In the genomic region with DNA sequence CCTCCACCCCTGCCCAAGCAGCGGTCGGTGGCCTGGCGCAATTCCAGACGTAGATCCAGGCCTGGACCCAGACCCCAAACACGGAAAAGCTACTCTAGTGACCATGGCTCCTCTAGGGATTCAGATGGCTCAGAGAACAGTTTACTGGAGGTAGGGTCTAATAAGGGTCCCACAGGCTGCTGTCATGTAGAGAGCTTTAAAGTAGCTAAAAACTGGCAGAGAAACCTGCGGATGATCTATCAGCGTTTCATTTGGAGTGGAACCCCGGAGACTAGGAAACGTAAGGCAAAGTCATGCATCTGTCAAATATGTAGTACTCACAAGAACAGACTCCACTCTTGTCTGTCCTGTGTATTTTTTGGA, we compare ENCODE assay signal across 8 mouse cellular contexts. TPM values are rescaled to one million over a fixed set of nuclear protein-coding genes. Genes with fewer than 3 reads are reported as not detected.
DNase-seq lines count a peak whose midpoint lies in the region; ATAC-seq and TF ChIP-seq lines count a peak whose summit lies in the region.

No protein-coding gene starts in this region.

- peak overlapping the region; percentile 53 for H3K4me3 ChIP-seq in lung, embryonic 15.5 days
- no peak overlapping the region for H3K4me3 ChIP-seq in lung, adult 2 months (replicated peaks; ENCODE audit: extremely low read depth, low read depth, low read length)
- peak overlapping the region; percentile 54 for H3K4me3 ChIP-seq in forebrain, embryonic 11.5 days (ENCODE audit: low read depth, low read length)
- peak overlapping the region; percentile 52 for H3K4me3 ChIP-seq in intestine, postnatal 0 days (ENCODE audit: low read depth, low read length)
- peak overlapping the region; percentile 48 for H3K4me3 ChIP-seq in neural tube, embryonic 14.5 days (ENCODE audit: low read depth, low read length)

- no peak overlapping the region for H3K27ac ChIP-seq in lung, embryonic 15.5 days
- no peak overlapping the region for H3K27ac ChIP-seq in forebrain, embryonic 11.5 days (ENCODE audit: low read depth, low read length)
- no peak overlapping the region for H3K27ac ChIP-seq in intestine, postnatal 0 days (ENCODE audit: low read depth, low read length)
- H3K27ac ChIP-seq in neural tube, embryonic 14.5 days (ENCODE audit: low read depth, low read length), result peak overlapping the region; percentile 84; the same call in 1 of the 2 replicates

- ATAC-seq in lung, embryonic 15.5 days (ENCODE audit: borderline replicate concordance, extremely low read depth, low FRiP score, low TSS enrichment), result peak; percentile 10; the same call in 1 of the 2 replicates
- no peak for ATAC-seq in forebrain, embryonic 11.5 days (replicated peaks; ENCODE audit: low FRiP score)
- ATAC-seq in intestine, postnatal 0 days, result no peak
- ATAC-seq in neural tube, embryonic 14.5 days (ENCODE audit: low read depth), result peak; percentile 45; the same call in 1 of the 2 replicates

- H3K9me3 ChIP-seq in lung, embryonic 15.5 days, result no peaks in the 10 kb centered on the region
- no peaks in the 10 kb centered on the region for H3K9me3 ChIP-seq in forebrain, embryonic 11.5 days (ENCODE audit: control insufficient read depth, low read length)
- H3K9me3 ChIP-seq in intestine, postnatal 0 days (ENCODE audit: control insufficient read depth), result no peaks in the 10 kb centered on the region
- no peaks in the 10 kb centered on the region for H3K9me3 ChIP-seq in neural tube, embryonic 14.5 days (ENCODE audit: control insufficient read depth, low read length)

- no peak for TF ChIP-seq CTCF in lung, adult 2 months (IDR thresholded peaks at IDR 0.05; ENCODE audit: insufficient read depth, low read length)
- TF ChIP-seq CTCF in intestine, postnatal 0 days (IDR thresholded peaks at IDR 0.05; ENCODE audit: low read depth), result no peak

- no peak for TF ChIP-seq POLR2A in lung, adult 2 months (IDR thresholded peaks at IDR 0.05; ENCODE audit: borderline replicate concordance, extremely low read depth, low read depth, low read length)

- H3K4me2 ChIP-seq in lung, embryonic 15.5 days, result peak overlapping the region; percentile 64
- H3K4me2 ChIP-seq in forebrain, embryonic 11.5 days (ENCODE audit: low read depth, low read length, severe bottlenecking), result peak overlapping the region; percentile 43
- H3K4me2 ChIP-seq in intestine, postnatal 0 days (replicated peaks; ENCODE audit: low read depth), result peak overlapping the region; percentile 76
- H3K4me2 ChIP-seq in neural tube, embryonic 14.5 days (ENCODE audit: low read depth, low read length), result peak overlapping the region; percentile 50

- no peak for DNase-seq in lung, adult 2 months
- no peak for DNase-seq in forebrain, embryonic 11.5 days (ENCODE audit: low spot score)
- no peak for DNase-seq in gastrocnemius, postnatal 10 days
- no peak for DNase-seq in gastrocnemius, postnatal 25 days
- no peak for DNase-seq in layer of hippocampus, postnatal 10 days (ENCODE audit: low spot score in 2 of 2)

- H3K36me3 ChIP-seq in lung, embryonic 15.5 days, result no peaks in the 10 kb centered on the region
- no peaks in the 10 kb centered on the region for H3K36me3 ChIP-seq in forebrain, embryonic 11.5 days (ENCODE audit: control insufficient read depth, insufficient read depth, low read length)
- H3K36me3 ChIP-seq in intestine, postnatal 0 days (ENCODE audit: control insufficient read depth, insufficient read depth), result no peaks in the 10 kb centered on the region
- no peaks in the 10 kb centered on the region for H3K36me3 ChIP-seq in neural tube, embryonic 14.5 days (ENCODE audit: control insufficient read depth, insufficient read depth, low read length)

- H3K9ac ChIP-seq in lung, embryonic 15.5 days, result peak overlapping the region; percentile 43; the same call in 1 of the 2 replicates
- peak overlapping the region; percentile 69 for H3K9ac ChIP-seq in forebrain, embryonic 11.5 days (ENCODE audit: low read length)
- no peak overlapping the region for H3K9ac ChIP-seq in intestine, postnatal 0 days (ENCODE audit: low read depth, low read length)
- H3K9ac ChIP-seq in neural tube, embryonic 14.5 days (replicated peaks; ENCODE audit: low read depth, low read length), result peak overlapping the region; percentile 60; the same call in 1 of the 2 replicates

- no peaks in the 10 kb centered on the region for H3K27me3 ChIP-seq in lung, embryonic 15.5 days
- peaks cover 3% of the 10 kb centered on the region; the same call in 1 of the 2 replicates for H3K27me3 ChIP-seq in forebrain, embryonic 11.5 days (ENCODE audit: control insufficient read depth, insufficient read depth, low read length)
- 0 out of 2 replicates have a peak, but pooled peaks cover 3% of the 10 kb centered on the region for H3K27me3 ChIP-seq in intestine, postnatal 0 days (replicated peaks; ENCODE audit: control insufficient read depth, insufficient read depth, low read length)
- H3K27me3 ChIP-seq in neural tube, embryonic 14.5 days (ENCODE audit: control insufficient read depth, insufficient read depth, low read length), result no peaks in the 10 kb centered on the region

- no peaks in the 10 kb centered on the region for H3K4me1 ChIP-seq in lung, embryonic 15.5 days
- H3K4me1 ChIP-seq in lung, adult 2 months (ENCODE audit: control insufficient read depth, insufficient read depth, low read length), result no peaks in the 10 kb centered on the region
- no peaks in the 10 kb centered on the region for H3K4me1 ChIP-seq in forebrain, embryonic 11.5 days (replicated peaks; ENCODE audit: control insufficient read depth, insufficient read depth, low read length)
- no peaks in the 10 kb centered on the region for H3K4me1 ChIP-seq in intestine, postnatal 0 days (replicated peaks; ENCODE audit: control insufficient read depth, insufficient read depth, low read length)
- H3K4me1 ChIP-seq in neural tube, embryonic 14.5 days (ENCODE audit: control insufficient read depth, insufficient read depth, low read length), result no peaks in the 10 kb centered on the region

- WGBS in lung, embryonic 15.5 days, result 25% methylated on average over 9 of the region's 9 CpGs
- 31% methylated on average over 9 of the region's 9 CpGs for WGBS in lung, adult 2 months
- 34% methylated on average over 9 of the region's 9 CpGs for WGBS in forebrain, embryonic 11.5 days
- WGBS in intestine, postnatal 0 days, result 37% methylated on average over 9 of the region's 9 CpGs
- WGBS in neural tube, embryonic 14.5 days, result 29% methylated on average over 9 of the region's 9 CpGs

RNA-seq across cellular contexts. Expression of a gene that starts 1.4 kb away (rescaled TPM):
- 0.60 and 0.99 TPM in 2 replicates for polyA plus RNA-seq in lung, embryonic 15.5 days (2015; fragmentation: Nextera tagmentation; extraction: Ambion mirVana)
- not detected in 2 replicates for polyA plus RNA-seq in lung, adult 2 months (2012; rRNA removed)
- 6.4 and 8.2 TPM in 2 replicates for polyA plus RNA-seq in forebrain, embryonic 11.5 days (2014; fragmentation: Nextera tagmentation; extraction: Ambion mirVana)
- polyA plus RNA-seq in intestine, postnatal 0 days (2015; fragmentation: Nextera tagmentation; extraction: Ambion mirVana), result 0.20 and 0.43 TPM in 2 replicates
- polyA plus RNA-seq in neural tube, embryonic 14.5 days (2014; fragmentation: Nextera tagmentation; extraction: Ambion mirVana), result 2.5 and 3.8 TPM in 2 replicates
- total RNA-seq in gastrocnemius, postnatal 10 days (2021), result under 1 TPM; 0.14 to 0.29 TPM
- total RNA-seq in gastrocnemius, postnatal 25 days (2021), result not detected
- 1 to 10 TPM; 2.7 to 4.1 TPM for total RNA-seq in layer of hippocampus, postnatal 10 days (2021)

RNA-seq across cellular contexts. Expression of a gene that starts 29.7 kb away (rescaled TPM):
- 46.1 and 51.0 TPM in 2 replicates for polyA plus RNA-seq in lung, embryonic 15.5 days (2015; fragmentation: Nextera tagmentation; extraction: Ambion mirVana)
- 10.1 and 10.9 TPM in 2 replicates for polyA plus RNA-seq in lung, adult 2 months (2012; rRNA removed)
- 85.7 and 90.6 TPM in 2 replicates for polyA plus RNA-seq in forebrain, embryonic 11.5 days (2014; fragmentation: Nextera tagmentation; extraction: Ambion mirVana)
- polyA plus RNA-seq in intestine, postnatal 0 days (2015; fragmentation: Nextera tagmentation; extraction: Ambion mirVana), result 22.4 and 23.8 TPM in 2 replicates
- polyA plus RNA-seq in neural tube, embryonic 14.5 days (2014; fragmentation: Nextera tagmentation; extraction: Ambion mirVana), result 108 and 125 TPM in 2 replicates
- total RNA-seq in gastrocnemius, postnatal 10 days (2021), result 10 to 100 TPM; 12.4 to 14.3 TPM
- total RNA-seq in gastrocnemius, postnatal 25 days (2021), result 1 to 10 TPM; 4.7 to 5.1 TPM
- 10 to 100 TPM; 57.1 to 61.4 TPM for total RNA-seq in layer of hippocampus, postnatal 10 days (2021)

Comparison
In these comparisons a context has a peak if more than half of its experiments do, and no peak if none do; other contexts are left out.
1. ATAC-seq: peak in lung, embryonic 15.5 days (single experiment) and neural tube, embryonic 14.5 days (single experiment); none in forebrain, embryonic 11.5 days (single experiment) and intestine, postnatal 0 days (single experiment).
2. Peak in every context shown above with its lines, with median percentiles within 50 percentile points of each other: H3K4me2 ChIP-seq.